Mouse (Mus musculus) embryo, embryonic 11 days (tissue): ENCODE measurements at regions not wholly inside any gene's neighbourhood (a gene's known extent, or its start where the extent isn't known, plus 50 kb on each side); places are given as distances from the start of the nearest gene placed in this dataset.
A peak's percentile ranks its signal among the peaks of the same experiment; 100 is the strongest.

ENCODE experiments used
- DNase-seq: peaks from one replicate; pipeline ENCODE4 v3.0.0-alpha.2; 2015

DNA sequence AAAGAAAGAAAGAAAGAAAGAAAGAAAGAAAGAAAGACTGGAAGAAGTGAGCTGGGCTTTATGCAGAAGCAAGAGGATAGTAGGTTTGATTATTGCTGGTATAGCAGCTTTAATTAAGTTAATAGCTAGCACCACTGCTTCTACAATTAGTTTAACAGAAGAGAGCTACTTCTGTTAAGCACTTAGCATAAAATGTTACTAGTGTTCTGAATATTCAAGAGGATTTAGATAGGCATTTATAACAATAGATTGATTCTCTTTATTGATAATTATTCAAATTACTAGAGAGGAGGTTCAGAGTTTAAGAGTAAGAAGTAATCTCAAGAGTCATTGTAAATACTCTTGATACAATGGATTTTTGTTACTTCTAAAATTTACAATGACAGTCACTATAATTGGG is 346.1 kb upstream of the Pdgfd start:
- DNase-seq = no peak

- DNase-seq = no peak
Observed at GRCm38 (mm10) chr9:5828871-5829270, 339.5 kb upstream of the Pdgfd start.

- DNase-seq = peak; percentile 3
Observed at GRCm38 (mm10) chr9:5842381-5842780, 326.0 kb upstream of the Pdgfd start.

DNA sequence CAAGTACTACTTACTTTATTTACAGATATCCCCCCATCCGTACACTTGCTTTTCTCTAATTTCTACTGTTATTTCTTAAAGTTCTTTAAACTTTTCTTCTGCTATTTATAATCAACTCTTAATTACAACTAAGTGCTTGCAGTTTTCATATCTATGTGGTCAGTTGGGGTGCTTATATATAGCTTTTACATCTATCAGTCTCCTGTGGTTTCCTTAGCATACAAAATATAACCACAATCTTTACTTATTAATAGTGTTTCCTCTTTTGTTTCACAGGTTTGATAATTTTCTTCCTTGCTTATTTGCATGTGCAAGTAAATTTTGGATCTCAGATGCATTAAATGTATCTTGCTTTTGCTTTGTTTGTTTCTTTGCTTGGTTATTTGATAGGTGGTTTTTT is 288.7 kb upstream of the Pdgfd start:
- no peak for DNase-seq

DNA sequence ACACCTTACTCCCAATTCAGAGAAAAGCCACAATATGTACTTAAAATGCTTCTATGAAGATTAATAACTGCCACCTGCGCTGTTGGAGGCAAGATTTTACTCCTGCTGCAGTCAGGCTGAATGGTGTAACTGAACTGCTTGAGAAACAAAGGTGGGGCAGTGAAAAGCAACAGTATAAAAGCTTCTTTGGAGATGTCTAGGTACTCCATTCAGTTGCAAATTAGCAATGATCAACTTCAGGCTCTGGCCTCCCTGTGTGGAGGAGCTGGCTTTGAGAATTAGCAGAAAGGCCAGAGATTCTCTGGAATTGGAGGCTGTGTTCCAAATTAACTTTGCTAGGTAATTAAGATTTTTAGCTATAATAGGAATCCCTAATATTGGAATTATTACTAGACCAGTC is 245.9 kb upstream of the Pdgfd start:
- DNase-seq = no peak

- DNase-seq = peak; percentile 0
Observed at GRCm38 (mm10) chr9:5928166-5928850, 240.1 kb upstream of the Pdgfd start.

GRCm38 (mm10) chr9:5972292-5972691 is 196.1 kb upstream of the Pdgfd start:
- no peak for DNase-seq
